Mouse (Mus musculus) neural tube, embryonic 11.5 days (tissue): ENCODE measurements around the gene Anxa2. TPM values are rescaled to one million over a fixed set of nuclear protein-coding genes. Genes with fewer than 3 reads are reported as not detected.

Source experiments
- ATAC-seq: fragments of 200-750 bp; cut with Nextera tagmentation; 2 replicates; pipeline ENCODE4 v1.8.0; 2017; ENCODE audit warnings: moderate number of reproducible peaks, mild to moderate bottlenecking, moderate TSS enrichment, moderate library complexity; ENCODE audit not compliant: insufficient read depth, low FRiP score, low TSS enrichment
- DNase-seq: peaks from one replicate; pipeline ENCODE4 v3.0.0-alpha.2; 2015; ENCODE audit warnings: low spot score
- H3K27ac ChIP-seq: fragments of 300-500 bp; sonication (generic); 2 replicates; pipeline ENCODE4 v1.5.1; 2014; ENCODE audit warnings: low read depth, mild to moderate bottlenecking, low read length
- H3K27me3 ChIP-seq: fragments of 300-500 bp; sonication (generic); 2 replicates; pipeline ENCODE4 v1.6.1; 2014; ENCODE audit warnings: mild to moderate bottlenecking, low read length, mixed read lengths; ENCODE audit not compliant: control insufficient read depth, insufficient read depth
- H3K36me3 ChIP-seq: fragments of 300-500 bp; sonication (generic); 2 replicates; pipeline ENCODE4 v1.6.1; 2014; ENCODE audit warnings: mild to moderate bottlenecking, low read length, moderate library complexity, mixed read lengths; ENCODE audit not compliant: control insufficient read depth, insufficient read depth
- H3K4me1 ChIP-seq: fragments of 300-500 bp; sonication (generic); 2 replicates; pipeline ENCODE4 v1.6.1; 2014; ENCODE audit warnings: low read length, mixed read lengths; ENCODE audit not compliant: control insufficient read depth, insufficient read depth
- H3K4me2 ChIP-seq: fragments of 300-500 bp; sonication (generic); 2 replicates; pipeline ENCODE4 v1.6.1; 2014; ENCODE audit warnings: low read depth, mild to moderate bottlenecking, moderate library complexity
- H3K4me3 ChIP-seq: fragments of 300-500 bp; sonication (generic); 2 replicates; pipeline ENCODE4 v1.5.1; 2014; ENCODE audit warnings: low read depth, low read length
- H3K9ac ChIP-seq: fragments of 300-500 bp; sonication (generic); 2 replicates; pipeline ENCODE4 v1.6.1; 2014; ENCODE audit warnings: mild to moderate bottlenecking, low read length
- H3K9me3 ChIP-seq: fragments of 300-500 bp; sonication (generic); 2 replicates; pipeline ENCODE4 v1.6.1; 2016; ENCODE audit warnings: low read length; ENCODE audit not compliant: control insufficient read depth
- WGBS: fragments of 180-500 bp; shearing (Covaris S2); extraction: QIAGEN DNeasy Blood & Tissue Kit; methylation state at CpG from one replicate; pipeline ENCODE4 v1.1.7; 2014; 5-methylcytosine and 5-hydroxymethylcytosine counted together
- polyA plus RNA-seq: library from polyadenylated mRNA; unstranded; fragments of >200 nt; fragmentation: Nextera tagmentation; extraction: Ambion mirVana; gene quantifications from 2 replicates; pipeline ENCODE4 v1.2.1, GENCODE M21; 2014

Gene Anxa2
- 167 and 179 TPM in 2 replicates for polyA plus RNA-seq

DNA sequence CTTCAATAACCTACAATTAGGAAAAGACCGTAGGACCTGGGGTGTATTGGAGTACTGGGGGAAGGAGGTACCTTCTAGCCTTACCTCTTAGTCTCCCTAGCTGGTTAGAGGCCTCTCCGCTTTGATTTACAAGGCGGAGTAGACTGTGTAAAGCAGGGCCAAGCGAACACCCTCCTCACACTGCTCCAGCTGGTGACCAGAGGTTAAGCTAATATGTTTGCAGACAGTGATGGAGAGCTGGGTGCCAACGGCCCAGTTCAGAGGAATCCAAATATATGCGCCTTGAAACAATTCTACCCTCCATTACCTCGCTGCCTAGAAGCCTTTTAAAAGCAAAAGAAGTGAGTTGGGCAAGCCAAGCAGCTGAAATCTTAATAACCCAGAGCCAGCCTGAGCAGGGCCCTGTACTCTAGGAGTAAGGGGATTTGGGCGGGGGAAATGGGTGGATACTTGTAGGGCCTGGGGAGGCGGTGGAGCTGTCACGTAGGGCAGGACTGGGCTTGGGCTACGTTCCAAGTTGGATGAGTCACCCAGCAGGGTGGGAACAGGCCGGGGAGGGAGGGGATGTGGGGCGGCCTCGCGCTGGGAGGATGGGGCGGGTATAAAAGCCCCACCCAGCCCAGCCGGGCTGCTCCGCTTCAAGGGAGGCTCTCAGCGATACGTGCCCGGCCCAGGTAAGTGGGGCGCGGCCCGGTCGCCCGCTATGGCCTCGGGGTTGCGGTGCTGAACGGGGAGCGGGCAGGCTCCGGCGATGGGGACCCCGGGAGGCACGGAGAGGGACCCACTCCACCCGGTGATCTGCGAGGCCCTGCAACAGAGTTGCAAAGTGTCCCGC is at the start of gene Anxa2:
Gene Anxa2, plus strand, starts transcription at position 555 of the 835 bp plus-strand sequence.
- Histone ChIP-seq H3K27ac (0 out of 2 replicates have a peak within 1 kb of the TSS, but pooled peaks have one; percentile 41), H3K9ac (peak within 1 kb of the TSS; percentile 51), H3K27me3 (peaks cover 11% of the 10 kb centered on the region), H3K9me3 (no peaks in the 10 kb centered on the region), H3K4me1 (peaks cover 8% of the 10 kb centered on the region; the same call in 1 of the 2 replicates), H3K4me3 (peak within 1 kb of the TSS; percentile 44), H3K36me3 (no peaks in the 10 kb centered on the region), H3K4me2 (peak within 1 kb of the TSS; percentile 52)
- WGBS, result 8% methylated on average over 33 of the region's 37 CpGs
- peak; percentile 48; the same call in 1 of the 2 replicates for ATAC-seq
- peak; percentile 76 for DNase-seq

DNA sequence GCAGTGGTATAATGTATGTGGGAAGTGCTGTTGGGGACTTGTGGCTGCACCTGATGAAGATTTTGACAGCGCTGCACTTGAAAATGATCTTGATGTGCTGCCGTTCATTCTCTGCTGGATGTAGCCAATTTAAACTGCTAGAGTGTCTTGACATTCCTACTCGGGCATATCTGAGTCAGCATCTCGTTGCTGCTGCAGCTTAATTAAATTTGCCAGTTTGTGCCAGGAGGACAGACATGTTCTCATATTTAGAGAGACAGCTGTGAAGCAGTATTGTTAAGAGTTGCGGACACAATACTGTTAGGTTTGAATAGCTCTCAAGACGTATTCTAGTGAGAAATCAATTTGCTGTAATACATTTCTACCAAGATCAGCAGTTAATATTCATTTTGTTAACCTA is 48.7 kb upstream of the Anxa2 start:
- Histone ChIP-seq H3K27ac (no peak overlapping the region), H3K4me1 (no peaks in the 10 kb centered on the region), H3K9ac (no peak overlapping the region), H3K27me3 (no peaks in the 10 kb centered on the region), H3K4me3 (no peak overlapping the region), H3K36me3 (no peaks in the 10 kb centered on the region), H3K4me2 (no peak overlapping the region), H3K9me3 (no peaks in the 10 kb centered on the region)
- DNase-seq (no peak), ATAC-seq (no peak)
- WGBS, result 88% methylated on average over 6 of the region's 6 CpGs

DNA sequence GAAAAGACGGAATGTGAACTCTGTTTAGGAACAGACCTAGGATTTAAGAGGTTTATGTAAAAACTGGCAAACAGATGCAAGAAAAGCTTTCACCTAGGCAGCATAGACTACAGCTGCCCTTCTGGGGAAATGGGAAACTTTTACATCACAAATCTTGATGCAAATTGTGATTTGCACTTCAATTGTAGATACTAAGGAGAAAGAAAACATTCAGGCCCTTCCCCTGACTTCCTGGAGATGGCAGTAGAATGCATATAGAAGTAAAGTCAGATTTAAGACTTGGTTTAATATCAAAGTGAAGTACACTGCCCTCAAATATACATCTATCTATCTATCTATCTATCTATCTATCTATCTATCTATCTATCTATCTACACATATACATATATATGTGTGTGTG is 33.9 kb upstream of the Anxa2 start:
- no peaks in the 10 kb centered on the region for H3K4me1 ChIP-seq
- H3K9ac ChIP-seq, result no peak overlapping the region
- ATAC-seq (no peak), DNase-seq (no peak)
- no peaks in the 10 kb centered on the region for H3K36me3 ChIP-seq
- 100% methylated on average over 1 of the region's 1 CpGs for WGBS
- H3K9me3 ChIP-seq, result no peaks in the 10 kb centered on the region
- no peaks in the 10 kb centered on the region for H3K27me3 ChIP-seq
- H3K27ac ChIP-seq, result no peak overlapping the region
- H3K4me3 ChIP-seq, result no peak overlapping the region
- no peak overlapping the region for H3K4me2 ChIP-seq

DNA sequence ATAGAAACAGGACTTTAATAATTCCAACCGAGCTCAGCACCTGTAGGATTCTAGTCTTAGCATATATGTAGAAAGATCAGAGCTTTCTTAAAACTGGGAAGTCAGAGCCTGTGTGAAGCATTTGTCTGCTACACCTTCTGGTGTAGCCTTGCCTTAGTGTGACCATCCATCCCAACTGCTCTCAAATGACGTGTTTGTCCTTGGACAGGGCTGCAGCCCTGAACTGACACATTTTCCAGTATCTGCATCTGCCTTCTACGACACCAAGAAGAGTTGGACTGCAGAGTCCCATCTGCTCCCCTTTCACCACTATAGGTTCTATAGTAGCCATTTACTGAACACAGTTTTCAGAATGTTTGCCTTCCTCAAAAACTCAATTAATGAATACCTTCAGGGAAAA is 22.9 kb upstream of the Anxa2 start:
- WGBS, result 87% methylated on average over 3 of the region's 3 CpGs

DNA sequence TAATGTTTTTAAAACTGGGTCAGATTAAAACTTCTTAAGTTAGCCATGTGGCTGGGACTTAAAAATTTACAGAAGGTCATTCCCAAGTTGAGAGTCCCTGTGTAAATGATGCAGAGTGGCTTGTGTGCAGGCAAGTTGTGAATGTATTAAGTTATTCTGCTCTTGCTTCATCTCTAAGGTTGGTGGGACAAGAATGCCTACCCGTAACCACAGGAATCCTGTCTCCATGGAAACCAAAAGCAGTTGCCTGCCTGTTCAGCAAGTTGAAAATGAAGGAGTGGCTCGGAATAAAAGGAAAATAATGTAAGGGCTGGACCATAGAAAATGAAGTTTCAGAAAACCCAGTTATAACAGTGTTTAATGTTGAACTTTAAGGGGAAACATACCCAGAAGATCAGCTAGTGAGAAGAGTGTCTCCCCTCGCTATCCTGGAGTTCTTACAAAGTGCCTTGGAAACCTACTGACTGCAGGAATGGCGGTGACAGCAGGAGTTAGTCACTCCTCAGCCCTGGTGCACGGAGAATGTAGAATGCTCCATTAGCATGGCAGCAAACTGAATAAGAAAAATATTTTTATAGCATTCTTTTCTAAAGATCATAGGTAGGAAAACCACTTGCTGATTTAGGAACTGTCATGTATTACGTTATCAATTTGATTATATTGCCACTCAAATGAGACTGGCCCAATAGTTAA is 21.4 kb upstream of the Anxa2 start:
- 45% methylated on average over 6 of the region's 6 CpGs for WGBS
- 0 out of 2 replicates have a peak, but pooled peaks cover 2% of the 10 kb centered on the region for H3K4me1 ChIP-seq
- DNase-seq, result peak; percentile 54
- H3K27me3 ChIP-seq, result no peaks in the 10 kb centered on the region
- no peak overlapping the region for H3K9ac ChIP-seq
- H3K4me3 ChIP-seq, result no peak overlapping the region
- H3K36me3 ChIP-seq, result no peaks in the 10 kb centered on the region; the same call in 1 of the 2 replicates
- H3K27ac ChIP-seq, result no peak overlapping the region
- H3K9me3 ChIP-seq, result no peaks in the 10 kb centered on the region
- no peak overlapping the region for H3K4me2 ChIP-seq
- ATAC-seq, result no peak

More for the DNA sequence above, 22.9 kb upstream of the Anxa2 start:
- H3K9me3 ChIP-seq, result no peaks in the 10 kb centered on the region
- DNase-seq (no peak), ATAC-seq (no peak)
- no peaks in the 10 kb centered on the region for H3K27me3 ChIP-seq
- no peak overlapping the region for H3K27ac ChIP-seq
- H3K4me1 ChIP-seq, result 0 out of 2 replicates have a peak, but pooled peaks cover 2% of the 10 kb centered on the region
- H3K36me3 ChIP-seq, result no peaks in the 10 kb centered on the region; the same call in 1 of the 2 replicates
- H3K4me3 ChIP-seq, result no peak overlapping the region
- no peak overlapping the region for H3K4me2 ChIP-seq
- H3K9ac ChIP-seq, result no peak overlapping the region

DNA sequence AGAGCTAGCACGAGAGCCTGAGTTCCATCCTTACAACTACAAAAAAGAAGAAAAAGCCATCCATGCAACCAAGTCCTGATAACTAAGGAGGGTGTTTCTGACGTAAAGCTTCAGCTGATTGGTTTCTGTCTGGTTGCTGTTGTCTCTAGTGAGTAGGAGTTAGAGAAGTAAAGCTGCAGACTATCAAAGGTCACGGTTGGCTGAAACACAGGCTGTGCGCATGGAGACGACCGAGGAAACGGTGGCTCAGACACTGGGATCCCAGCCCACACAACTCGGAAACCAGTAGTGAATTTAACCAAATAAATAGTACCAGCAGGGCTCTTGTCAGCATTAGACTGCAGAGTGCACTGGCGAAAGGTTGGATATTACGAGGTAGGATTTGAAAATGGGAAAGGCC is 18.2 kb upstream of the Anxa2 start:
- Histone ChIP-seq H3K4me2 (no peak overlapping the region), H3K4me1 (0 out of 2 replicates have a peak, but pooled peaks cover 2% of the 10 kb centered on the region), H3K9ac (no peak overlapping the region), H3K9me3 (no peaks in the 10 kb centered on the region), H3K4me3 (no peak overlapping the region), H3K27ac (no peak overlapping the region), H3K36me3 (no peaks in the 10 kb centered on the region; the same call in 1 of the 2 replicates), H3K27me3 (no peaks in the 10 kb centered on the region)
- DNase-seq, result no peak
- WGBS, result 75% methylated on average over 10 of the region's 10 CpGs
- ATAC-seq, result no peak

DNA sequence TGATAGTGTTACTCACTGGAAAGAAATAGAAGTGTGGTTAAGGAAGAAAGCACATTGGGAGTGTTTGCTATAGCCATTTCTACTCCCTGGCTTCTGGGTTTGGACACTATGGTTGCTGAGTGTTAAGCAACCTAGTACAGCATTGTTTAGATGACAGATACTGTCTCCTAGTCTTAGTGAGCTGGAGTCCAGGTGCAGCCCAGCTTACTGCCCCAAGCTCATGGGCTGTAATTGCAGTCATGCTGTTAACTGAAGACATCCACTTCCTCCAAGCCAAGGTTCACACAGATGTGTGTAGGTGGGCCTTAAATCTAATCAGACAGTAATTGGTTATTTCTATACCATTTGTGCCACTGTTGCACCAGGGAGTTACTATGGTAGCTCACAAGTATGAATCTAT is 17.8 kb upstream of the Anxa2 start:
- Histone ChIP-seq H3K4me1 (0 out of 2 replicates have a peak, but pooled peaks cover 2% of the 10 kb centered on the region), H3K9me3 (no peaks in the 10 kb centered on the region), H3K36me3 (no peaks in the 10 kb centered on the region; the same call in 1 of the 2 replicates), H3K27ac (no peak overlapping the region), H3K27me3 (no peaks in the 10 kb centered on the region), H3K9ac (no peak overlapping the region), H3K4me2 (no peak overlapping the region), H3K4me3 (no peak overlapping the region)
- no peak for ATAC-seq
- DNase-seq, result no peak

DNA sequence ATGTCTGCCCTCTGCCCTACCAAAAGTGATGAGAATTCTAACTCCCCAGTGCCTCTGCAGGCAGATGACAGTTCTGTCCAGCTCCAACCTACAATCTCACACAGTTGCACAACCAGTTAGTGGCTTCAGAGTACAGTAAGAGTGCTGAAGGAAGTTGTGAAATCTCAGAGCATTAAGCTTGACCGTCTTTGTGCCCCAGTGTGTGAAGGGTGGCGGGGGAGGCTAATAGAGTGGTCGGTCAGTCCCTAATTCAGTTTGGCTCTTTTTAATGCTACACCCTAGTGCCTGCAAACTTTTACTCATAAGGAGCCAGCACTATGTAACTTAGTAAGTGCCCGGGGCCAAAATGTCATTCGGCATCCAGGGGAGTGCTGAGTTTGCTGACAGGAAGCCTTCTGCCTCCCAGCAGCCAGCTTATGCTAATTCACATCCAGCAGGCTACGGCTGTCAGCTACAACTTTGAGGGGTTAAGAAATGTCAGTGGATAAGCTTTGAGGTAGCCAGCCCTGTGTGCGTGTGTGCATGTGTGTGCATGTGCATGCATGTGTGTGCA is 13.5 kb upstream of the Anxa2 start:
- Histone ChIP-seq H3K9ac (no peak overlapping the region), H3K4me3 (no peak overlapping the region), H3K36me3 (no peaks in the 10 kb centered on the region), H3K27ac (no peak overlapping the region), H3K4me2 (no peak overlapping the region), H3K9me3 (no peaks in the 10 kb centered on the region), H3K27me3 (no peaks in the 10 kb centered on the region), H3K4me1 (no peaks in the 10 kb centered on the region)
- DNase-seq (no peak), ATAC-seq (no peak)
- 31% methylated on average over 7 of the region's 7 CpGs for WGBS
